Mouse (Mus musculus) midbrain, postnatal 0 days (tissue): ENCODE data around the gene Ap1g1. TPM values are rescaled to one million over a fixed set of nuclear protein-coding genes. Genes with fewer than 3 reads are reported as not detected.

Experiments
- ATAC-seq: fragments of 200-750 bp; cut with Nextera tagmentation; 2 replicates; pipeline ENCODE4 v1.8.0; 2017; ENCODE audit warnings: moderate number of reproducible peaks, mild to moderate bottlenecking, moderate TSS enrichment, moderate library complexity; ENCODE audit not compliant: low FRiP score
- DNase-seq: peaks from one replicate; pipeline ENCODE4 v3.0.0-alpha.2; 2015; ENCODE audit warnings: low spot score
- H3K27ac ChIP-seq: fragments of 300-500 bp; sonication (generic); 2 replicates; pipeline ENCODE4 v1.5.1; 2014; ENCODE audit warnings: low read depth, mild to moderate bottlenecking, low read length, mixed read lengths
- H3K27me3 ChIP-seq: fragments of 300-500 bp; sonication (generic); 2 replicates; pipeline ENCODE4 v1.6.1; 2014; ENCODE audit warnings: low read length, control low read depth, mixed read lengths; ENCODE audit not compliant: insufficient read depth
- H3K36me3 ChIP-seq: fragments of 300-500 bp; sonication (generic); 2 replicates; pipeline ENCODE4 v1.6.1; 2014; ENCODE audit warnings: low read length, control low read depth, mixed read lengths; ENCODE audit not compliant: insufficient read depth
- H3K4me1 ChIP-seq: fragments of 300-500 bp; sonication (generic); 2 replicates; pipeline ENCODE4 v1.6.1; 2014; ENCODE audit warnings: mild to moderate bottlenecking, control low read depth, antibody characterized with exemption, low read length, mixed read lengths; ENCODE audit not compliant: insufficient read depth
- H3K4me2 ChIP-seq: fragments of 300-500 bp; sonication (generic); 2 replicates; pipeline ENCODE4 v1.6.1; 2014; ENCODE audit warnings: low read depth, mild to moderate bottlenecking, low read length, mixed read lengths; ENCODE audit not compliant: poor library complexity, severe bottlenecking
- H3K4me3 ChIP-seq: fragments of 300-500 bp; sonication (generic); 2 replicates; pipeline ENCODE4 v1.5.1; 2014; ENCODE audit warnings: low read depth, mild to moderate bottlenecking, low read length, moderate library complexity
- H3K9ac ChIP-seq: fragments of 300-500 bp; sonication (generic); replicated peaks from 2 replicates; pipeline ENCODE4 v1.6.1; 2014; ENCODE audit warnings: mild to moderate bottlenecking, low read length, moderate library complexity, mixed read lengths; ENCODE audit not compliant: poor library complexity, severe bottlenecking
- H3K9me3 ChIP-seq: fragments of 300-500 bp; sonication (generic); 2 replicates; pipeline ENCODE4 v1.6.1; 2016; ENCODE audit warnings: low read length, control low read depth
- CTCF ChIP-seq: IDR thresholded peaks from 2 replicates; pipeline ENCODE4 v1.5.1; 2016; ENCODE audit warnings: antibody characterized with exemption, mild to moderate bottlenecking
- WGBS: fragments of 180-500 bp; shearing (Covaris S2); extraction: QIAGEN DNeasy Blood & Tissue Kit; methylation state at CpG from one replicate; pipeline ENCODE4 v1.1.7; 2014; 5-methylcytosine and 5-hydroxymethylcytosine counted together
- polyA plus RNA-seq: library from polyadenylated mRNA; unstranded; fragments of >200 nt; fragmentation: Nextera tagmentation; extraction: Ambion mirVana; gene quantifications from 2 replicates; pipeline ENCODE4 v1.2.1, GENCODE M21; 2015
- total RNA-seq: library from RNA; depleted of rRNA; stranded (reverse); fragments of >200 nt; gene quantifications from 2 replicates; pipeline ENCODE4 v1.2.3, GENCODE M21; 2014

Gene Ap1g1
- total and polyA plus RNA-seq, 2 experiments from 2014 or later, result 40.2 to 74.4 TPM

GRCm38 (mm10) chr8:109756849-109757248 is 21.5 kb upstream of the Ap1g1 start:
- Histone ChIP-seq H3K9ac (no peak overlapping the region), H3K9me3 (no peaks in the 10 kb centered on the region), H3K27me3 (no peaks in the 10 kb centered on the region), H3K27ac (no peak overlapping the region), H3K4me2 (no peak overlapping the region), H3K36me3 (no peaks in the 10 kb centered on the region), H3K4me1 (no peaks in the 10 kb centered on the region), H3K4me3 (no peak overlapping the region)
- 68% methylated on average over 3 of the region's 3 CpGs for WGBS
- ATAC-seq (no peak), DNase-seq (no peak)
- TF ChIP-seq CTCF, result no peak

GRCm38 (mm10) chr8:109759426-109759825 is 18.9 kb upstream of the Ap1g1 start:
- Histone ChIP-seq H3K4me3 (no peak overlapping the region), H3K27me3 (no peaks in the 10 kb centered on the region), H3K9me3 (no peaks in the 10 kb centered on the region), H3K4me2 (no peak overlapping the region), H3K9ac (no peak overlapping the region), H3K36me3 (no peaks in the 10 kb centered on the region), H3K4me1 (no peaks in the 10 kb centered on the region), H3K27ac (no peak overlapping the region)
- no peak for DNase-seq
- 93% methylated on average over 7 of the region's 7 CpGs for WGBS
- no peak for TF ChIP-seq CTCF
- no peak for ATAC-seq

- no peak overlapping the region for H3K4me3 ChIP-seq
- no peak overlapping the region for H3K27ac ChIP-seq
- H3K9ac ChIP-seq, result no peak overlapping the region
- H3K4me2 ChIP-seq, result no peak overlapping the region
- ATAC-seq (no peak), DNase-seq (no peak)
- no peaks in the 10 kb centered on the region for H3K36me3 ChIP-seq
- no peak for TF ChIP-seq CTCF
- H3K4me1 ChIP-seq, result no peaks in the 10 kb centered on the region
- H3K9me3 ChIP-seq, result no peaks in the 10 kb centered on the region
- H3K27me3 ChIP-seq, result no peaks in the 10 kb centered on the region
- WGBS, result 47% methylated on average over 1 of the region's 1 CpGs
Measured at GRCm38 (mm10) chr8:109760221-109760620, 18.1 kb upstream of the Ap1g1 start.

- 94% methylated on average over 6 of the region's 6 CpGs for WGBS
- no peaks in the 10 kb centered on the region for H3K9me3 ChIP-seq
- TF ChIP-seq CTCF, result no peak
- DNase-seq (no peak), ATAC-seq (no peak)
- H3K4me2 ChIP-seq, result no peak overlapping the region
- no peak overlapping the region for H3K4me3 ChIP-seq
- no peaks in the 10 kb centered on the region for H3K4me1 ChIP-seq
- no peak overlapping the region for H3K27ac ChIP-seq
- no peaks in the 10 kb centered on the region for H3K27me3 ChIP-seq
- H3K9ac ChIP-seq, result no peak overlapping the region
- no peaks in the 10 kb centered on the region for H3K36me3 ChIP-seq
Measured at GRCm38 (mm10) chr8:109764031-109764430, 14.3 kb upstream of the Ap1g1 start.

GRCm38 (mm10) chr8:109766081-109766480 is 12.3 kb upstream of the Ap1g1 start:
- Histone ChIP-seq H3K9me3 (no peaks in the 10 kb centered on the region), H3K27ac (no peak overlapping the region), H3K9ac (no peak overlapping the region), H3K4me1 (no peaks in the 10 kb centered on the region), H3K36me3 (no peaks in the 10 kb centered on the region), H3K27me3 (no peaks in the 10 kb centered on the region), H3K4me3 (no peak overlapping the region), H3K4me2 (no peak overlapping the region)
- TF ChIP-seq CTCF, result no peak
- 80% methylated on average over 7 of the region's 7 CpGs for WGBS
- no peak for DNase-seq
- ATAC-seq, result no peak

GRCm38 (mm10) chr8:109773154-109773553 is 5.2 kb upstream of the Ap1g1 start:
- no peak overlapping the region for H3K4me2 ChIP-seq
- H3K36me3 ChIP-seq, result no peaks in the 10 kb centered on the region
- no peaks in the 10 kb centered on the region for H3K9me3 ChIP-seq
- no peak overlapping the region for H3K27ac ChIP-seq
- H3K9ac ChIP-seq, result no peak overlapping the region
- ATAC-seq, result no peak
- H3K4me3 ChIP-seq, result no peak overlapping the region
- 43% methylated on average over 3 of the region's 3 CpGs for WGBS
- H3K27me3 ChIP-seq, result peaks cover 5% of the 10 kb centered on the region; the same call in 1 of the 2 replicates
- DNase-seq, result no peak
- no peaks in the 10 kb centered on the region for H3K4me1 ChIP-seq
- no peak for TF ChIP-seq CTCF
